Mouse (Mus musculus): Measurements from ENCODE around the gene Olfr373. TPM values are rescaled to one million over a fixed set of nuclear protein-coding genes. Genes with fewer than 3 reads are reported as not detected.

The Olfr373 gene
- total RNA-seq, 2 experiments from 2014 or later = not detected

Other genes with a start within 250 kb of the Olfr373 start
- gene Zfp709, start 201.2 kb upstream of the Olfr373 start, total RNA-seq (2021) = 1 to 10 TPM; 6.2 to 6.9 TPM
- 1 to 10 TPM; 2.4 to 5.5 TPM for gene Zfp882, start 174.6 kb upstream of the Olfr373 start, total RNA-seq (2021)
- gene Zfp617, start 174.5 kb upstream of the Olfr373 start, total RNA-seq (2021) = 10 to 100 TPM; 25.1 to 25.2 TPM
- 1 to 10 TPM; 7.0 TPM for gene Zfp961, start 132.1 kb upstream of the Olfr373 start, total RNA-seq (2021)
- 1 to 10 TPM in 1 of 2 experiments, under 1 TPM in 1; 0.67 to 1.6 TPM for gene Cyp4f18, start 73.6 kb upstream of the Olfr373 start, total RNA-seq (2021)
- not detected for gene Olfr372, start 42.0 kb upstream of the Olfr373 start, total RNA-seq (2021)
- not detected for gene Olfr374, start 23.9 kb downstream of the Olfr373 start, total RNA-seq (2021)
- gene Tpm4, start 51.8 kb downstream of the Olfr373 start, total RNA-seq (2021) = 10 to 100 TPM; 86.3 to 97.2 TPM
- 10 to 100 TPM; 18.6 to 26.0 TPM for gene Rab8a, start 78.0 kb downstream of the Olfr373 start, total RNA-seq (2021)
- not detected for gene Hsh2d, start 106.5 kb downstream of the Olfr373 start, total RNA-seq (2021)
- gene Cib3, start 129.7 kb downstream of the Olfr373 start, total RNA-seq (2021) = under 1 TPM in 1 of 2 experiments, not detected in 1; 0.57 TPM
- gene Gm11034, start 130.5 kb downstream of the Olfr373 start, total RNA-seq (2021) = not detected
- 10 to 100 TPM; 21.2 to 25.0 TPM for gene Fam32a, start 136.6 kb downstream of the Olfr373 start, total RNA-seq (2021)
- gene Ap1m1, start 156.8 kb downstream of the Olfr373 start, total RNA-seq (2021) = 10 to 100 TPM; 49.4 to 49.6 TPM
- gene Gm10282, start 222.1 kb downstream of the Olfr373 start, total RNA-seq (2021) = 10 to 100 TPM in 1 of 2 experiments, 1 to 10 TPM in 1; 6.9 to 10.2 TPM
- gene Klf2, start 235.9 kb downstream of the Olfr373 start, total RNA-seq (2021) = 10 to 100 TPM; 42.2 to 97.6 TPM